Mouse (Mus musculus) olfactory bulb, adult 2 months (tissue): ENCODE results near the gene 9130213A22Rik.

ENCODE experiments used
- CTCF ChIP-seq: fragments of 200-500 bp; IDR thresholded peaks from 2 replicates; pipeline ENCODE4 v1.5.1; 2012; ENCODE audit warnings: low read depth, mild to moderate bottlenecking, low read length, moderate library complexity; ENCODE audit not compliant: insufficient read depth
- POLR2A ChIP-seq: fragments of 200-500 bp; IDR thresholded peaks from 2 replicates; pipeline ENCODE4 v1.6.1; 2012; ENCODE audit warnings: mild to moderate bottlenecking, low read depth, low read length, moderate library complexity; ENCODE audit not compliant: insufficient read depth

GRCm38 (mm10) chr11:69128426-69129122 is 6.2 kb upstream of the 9130213A22Rik start:
- TF ChIP-seq CTCF (no peak), POLR2A (no peak)
